Mouse (Mus musculus): Measurements from ENCODE around the gene Trappc2.

DNA sequence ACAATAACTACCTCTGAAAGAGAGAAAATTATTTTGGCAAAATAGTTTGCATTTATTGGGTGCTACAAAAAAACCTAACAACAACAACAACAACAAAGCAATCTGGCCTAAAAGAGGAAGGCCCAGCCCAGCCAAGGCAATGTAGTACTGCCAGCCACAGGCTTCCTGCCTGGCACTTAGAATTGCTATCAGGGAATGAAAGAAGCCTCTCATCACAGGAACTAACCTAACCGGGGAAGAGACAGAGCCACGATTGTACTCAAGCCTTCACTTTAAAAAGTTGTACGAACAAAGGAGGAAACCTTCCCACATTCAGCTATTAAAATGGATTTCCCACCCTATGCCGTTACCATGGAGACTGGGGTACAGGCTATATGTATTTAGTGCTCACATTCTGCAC is 57.4 kb downstream of the Trappc2 start:
- TF ChIP-seq EP300 (IDR thresholded peaks at IDR 0.05; ENCODE audit: low read depth) (no peak), CTCF (IDR thresholded peaks at IDR 0.05; ENCODE audit: low read depth) (no peak)

Data from liver, postnatal 0 days (tissue).